20 mouse cellular contexts compared by ENCODE assay signal in genomic region chr11:119168851-119169250, GRCm38 (mm10). TPM values are rescaled to one million over a fixed set of nuclear protein-coding genes. Genes with fewer than 3 reads are reported as not detected.
A peak's percentile ranks its signal among the peaks of the same experiment; 100 is the strongest.
DNase-seq lines count a peak whose midpoint lies in the region; ATAC-seq and TF ChIP-seq lines count a peak whose summit lies in the region.
"Had no signal": no experiment of that assay in that cellular context is flagged by ENCODE, and none has a peak within 500 bp of the region (broad histone marks: within the 10 kb centered on the region; RNA-seq: fewer than 3 reads in every experiment).

No protein-coding gene starts in this region.

- dilution Hi-C loops in CH12.LX (cut with MboI; ENCODE audit: extremely low pct_ligation_motif_present, extremely low pct_unique_long_range_greater_than_20kb, low sequenced_read_pairs) = no loop called here

- H3K36me3 ChIP-seq in CH12.LX (replicated peaks in 1 of 2; ENCODE audit: control insufficient read depth in 1 of 2, insufficient read depth in 1 of 2, low read length in 1 of 2) (no peaks in the 10 kb centered on the region), MEL (ENCODE audit: control insufficient read depth in 1 of 2, insufficient read depth in 2 of 2, low read length in 2 of 2) (no peaks in the 10 kb centered on the region)
- no peaks in the 10 kb centered on the region; the same call in 1 of the 2 replicates for H3K36me3 ChIP-seq in midbrain, embryonic 16.5 days (ENCODE audit: control insufficient read depth, insufficient read depth, low read length)
- H3K36me3 ChIP-seq: G1E had no signal

- no peak overlapping the region for H3K4me3 ChIP-seq in CH12.LX (replicated peaks in 1 of 3; ENCODE audit: low read depth in 2 of 3, low read length in 2 of 3, poor library complexity in 1 of 3)
- no peak overlapping the region for H3K4me3 ChIP-seq in MEL (ENCODE audit: control insufficient read depth in 1 of 2, insufficient read depth in 1 of 2, low read depth in 2 of 2, low read length in 2 of 2)
- H3K4me3 ChIP-seq in midbrain, embryonic 16.5 days (ENCODE audit: low read depth, low read length) = no peak overlapping the region

- H3K9ac ChIP-seq in CH12.LX (ENCODE audit: insufficient read depth, low read depth) (no peak overlapping the region), MEL (ENCODE audit: control insufficient read depth, low read depth, low read length, poor library complexity, severe bottlenecking) (no peak overlapping the region)
- no peak overlapping the region for H3K9ac ChIP-seq in midbrain, embryonic 16.5 days (ENCODE audit: low read depth, low read length)

- H3K4me2 ChIP-seq in CH12.LX (ENCODE audit: insufficient read depth, low read depth, poor library complexity, severe bottlenecking) = no peak overlapping the region
- H3K4me2 ChIP-seq in midbrain, embryonic 16.5 days (ENCODE audit: low read length) = no peak overlapping the region

- no peak for TF ChIP-seq RAD21 in CH12.LX (IDR thresholded peaks at IDR 0.05; ENCODE audit: low read depth, low read length)
- TF ChIP-seq RAD21 in MEL (IDR thresholded peaks at IDR 0.05; ENCODE audit: low read depth, low read length) = no peak

- H3K27me3 ChIP-seq in CH12.LX (replicated peaks) (no peaks in the 10 kb centered on the region), MEL (ENCODE audit: control insufficient read depth in 1 of 2, insufficient read depth in 2 of 2, low read length in 2 of 2) (no peaks in the 10 kb centered on the region)
- no peaks in the 10 kb centered on the region for H3K27me3 ChIP-seq in midbrain, embryonic 16.5 days (ENCODE audit: control insufficient read depth, insufficient read depth, low read depth, low read length)
- H3K27me3 ChIP-seq: Patski had no signal

- TF ChIP-seq CTCF in CH12.LX (conservative IDR thresholded peaks at IDR 0.05 in 1 of 2, IDR thresholded peaks at IDR 0.05 in 1 of 2; ENCODE audit: low read depth in 2 of 2, low read length in 2 of 2) (no peak), MEL (IDR thresholded peaks at IDR 0.05 in 2 of 3, conservative IDR thresholded peaks at IDR 0.05 in 1 of 3; ENCODE audit: control insufficient read depth in 1 of 3, insufficient read depth in 1 of 3, low read depth in 2 of 3, low read length in 3 of 3, poor library complexity in 1 of 3, severe bottlenecking in 1 of 3) (no peak)

- TF ChIP-seq POLR2A in CH12.LX (IDR thresholded peaks at IDR 0.05; ENCODE audit: low read depth, low read length) (no peak), MEL (IDR thresholded peaks at IDR 0.05; ENCODE audit: control insufficient read depth in 1 of 2, insufficient read depth in 1 of 2, low read depth in 1 of 2, low read length in 2 of 2, poor library complexity in 1 of 2) (no peak)

- H3K27ac ChIP-seq in CH12.LX (ENCODE audit: insufficient read depth, low read depth) (no peak overlapping the region), MEL (ENCODE audit: control insufficient read depth, low read depth, low read length) (no peak overlapping the region)
- no peak overlapping the region for H3K27ac ChIP-seq in midbrain, embryonic 16.5 days (ENCODE audit: low read length)

- in situ Hi-C loops in CH12.LX (cut with MboI; ENCODE audit: low pct_ligation_motif_present, low pct_unique_long_range_greater_than_20kb, low sequenced_read_pairs) = no loop called here

- H3K79me2 ChIP-seq in CH12.LX (replicated peaks; ENCODE audit: control insufficient read depth, extremely low read depth, insufficient read depth, poor library complexity, severe bottlenecking) = no peaks in the 10 kb centered on the region
- H3K79me2 ChIP-seq in MEL (ENCODE audit: control insufficient read depth, insufficient read depth, low read length, poor library complexity) = no peaks in the 10 kb centered on the region

- H3K9me3 ChIP-seq in CH12.LX (replicated peaks; ENCODE audit: low read length) (no peaks in the 10 kb centered on the region), MEL (replicated peaks; ENCODE audit: insufficient read depth, low read length) (no peaks in the 10 kb centered on the region)
- H3K9me3 ChIP-seq in midbrain, embryonic 16.5 days (replicated peaks; ENCODE audit: control insufficient read depth, low read length, poor library complexity, severe bottlenecking) = no peaks in the 10 kb centered on the region

- WGBS in midbrain, embryonic 16.5 days = 95% methylated on average over 1 of the region's 1 CpGs

- DNase-seq in CH12.LX (ENCODE audit: extremely low read depth) = no peak
- no peak for DNase-seq in MEL (ENCODE audit: low read depth, low spot score)
- no peak for DNase-seq in gastrocnemius, postnatal 4 days (ENCODE audit: low spot score in 2 of 2)
- DNase-seq: adrenal gland, adult 2 months; adrenal gland, adult 8-10 months; adrenal gland, postnatal 10 days; adrenal gland, postnatal 14 days; adrenal gland, postnatal 25 days; adrenal gland, postnatal 36 days; B cell, adult 2 months; cerebellum, adult 11 months; cerebellum, adult 11-12 months; cerebellum, adult 18-20 months; cerebellum, adult 2 months; cerebellum, adult 8-10 months had no signal

- TF ChIP-seq EP300 in CH12.LX (IDR thresholded peaks at IDR 0.05; ENCODE audit: low read length) (no peak), MEL (IDR thresholded peaks at IDR 0.05; ENCODE audit: low read depth in 1 of 2, low read length in 2 of 2) (no peak)

- H3K4me1 ChIP-seq in CH12.LX (ENCODE audit: control insufficient read depth in 1 of 2, insufficient read depth in 2 of 2) (peaks cover 24 to 45% of the 10 kb centered on the region in 2 experiments), MEL (ENCODE audit: control insufficient read depth in 1 of 2, insufficient read depth in 2 of 2, low read length in 2 of 2) (no peaks in the 10 kb centered on the region)
- peaks cover 3% of the 10 kb centered on the region; the same call in 1 of the 2 replicates for H3K4me1 ChIP-seq in midbrain, embryonic 16.5 days (ENCODE audit: control insufficient read depth, insufficient read depth, low read length)

- no peak for ATAC-seq in midbrain, embryonic 16.5 days
- ATAC-seq: activated CD4-positive, CD25-positive, alpha-beta regulatory T cell, adult 4 months; CD4-positive, CD25-positive, alpha-beta regulatory T cell, adult 4 months; Patski had no signal

TF ChIP-seq in CH12.LX, 34 proteins besides CTCF, POLR2A, EP300 and RAD21:
- TF ChIP-seq CHD1 (IDR thresholded peaks at IDR 0.05; ENCODE audit: low read depth, low read length) = no peak
- peak; percentile 70 for TF ChIP-seq ZKSCAN1 (IDR thresholded peaks at IDR 0.05; ENCODE audit: borderline replicate concordance, low read depth, low read length)

TF ChIP-seq in MEL, 35 proteins besides CTCF, POLR2A, EP300 and RAD21:
- no peak for TF ChIP-seq NELFE (IDR thresholded peaks at IDR 0.05; ENCODE audit: low read depth, low read length)
- TF ChIP-seq ZKSCAN1 (IDR thresholded peaks at IDR 0.05; ENCODE audit: low read depth, low read length) = peak; percentile 74; the same call in 1 of the 2 replicates

RNA-seq across cellular contexts. Expression of gene Tbc1d16, which starts 59.4 kb away (rescaled TPM):
- 9.4 and 15.9 TPM in 2 replicates for total RNA-seq in CH12.LX (2012; rRNA removed)
- 0.65 and 0.79 TPM in 2 replicates for total RNA-seq in CH12.LX (2014; rRNA removed)
- polyA plus RNA-seq in CH12.LX (2012; ENCODE audit: insufficient read length, low read depth) = 2.4 and 2.7 TPM in 2 replicates
- total RNA-seq in MEL (2012; rRNA removed) = 12.0 and 13.6 TPM in 2 replicates
- 10 to 100 TPM in 1 of 2 experiments, not detected in 1; 19.2 TPM for polyA plus RNA-seq in MEL (2012; ENCODE audit: insufficient read depth in 1 of 2, insufficient read length in 2 of 2, low read depth in 1 of 2, low replicate concordance in 2 of 2, missing spikeins in 1 of 2)
- total RNA-seq in gastrocnemius, postnatal 4 days (2021) = 10 to 100 TPM; 23.3 to 23.6 TPM
- 47.7 and 56.7 TPM in 2 replicates for polyA plus RNA-seq in midbrain, embryonic 16.5 days (2015; fragmentation: Nextera tagmentation; extraction: Ambion mirVana)
- polyA plus RNA-seq: G1E had no signal

RNA-seq across cellular contexts. Expression of gene Ccdc40, which starts 59.5 kb away (rescaled TPM):
- total RNA-seq in CH12.LX (2012; rRNA removed) (0.80 and 1.3 TPM in 2 replicates), CH12.LX (2014; rRNA removed) (0.82 and 0.97 TPM in 2 replicates), MEL (2012; rRNA removed) (0.46 and 0.92 TPM in 2 replicates)
- polyA plus RNA-seq in CH12.LX (2012; ENCODE audit: insufficient read length, low read depth) (1.2 and 1.4 TPM in 2 replicates), MEL (2012; ENCODE audit: insufficient read depth in 1 of 2, insufficient read length in 2 of 2, low read depth in 1 of 2, low replicate concordance in 2 of 2, missing spikeins in 1 of 2) (1 to 10 TPM in 1 of 2 experiments, not detected in 1; 1.9 TPM)
- total RNA-seq in gastrocnemius, postnatal 4 days (2021) = under 1 TPM; 0.12 to 0.16 TPM
- polyA plus RNA-seq in midbrain, embryonic 16.5 days (2015; fragmentation: Nextera tagmentation; extraction: Ambion mirVana) = 18.0 and 20.1 TPM in 2 replicates
- polyA plus RNA-seq: G1E had no signal

Comparison
In these comparisons a context has a peak if more than half of its experiments do, and no peak if none do; other contexts are left out.
1. Of the 35 proteins assayed by ChIP-seq in both MEL and CH12.LX: peak only in MEL: none; only in CH12.LX: none; in both: ZKSCAN1; in neither: 34.